Mouse (Mus musculus) myocyte (in vitro differentiated cells): Measurements from ENCODE around the gene Olfr370.

Source experiments
- E2F4 ChIP-seq: IDR thresholded peaks from one replicate; pipeline ENCODE4 v1.6.1; 2011; ENCODE audit warnings: mild to moderate bottlenecking, control low read depth, moderate library complexity; ENCODE audit not compliant: insufficient read depth
- MAX ChIP-seq: IDR thresholded peaks from one replicate; pipeline ENCODE4 v1.6.1; 2011; ENCODE audit warnings: low read depth, mild to moderate bottlenecking, control low read depth
- MYOD1 ChIP-seq, 3 experiments: IDR thresholded peaks; one replicate each; pipeline ENCODE4 v1.6.1; 2011; ENCODE audit warnings: control low read depth in 2 of 3, low read depth in 2 of 3, mild to moderate bottlenecking in 2 of 3, moderate library complexity in 1 of 3; ENCODE audit not compliant: insufficient read length in 2 of 3, control insufficient read depth in 1 of 3
- MYOG ChIP-seq, 3 experiments: IDR thresholded peaks; one replicate each; pipeline ENCODE4 v1.6.1; 2011; ENCODE audit warnings: control low read depth in 2 of 3, low read depth in 2 of 3, mild to moderate bottlenecking in 2 of 3; ENCODE audit not compliant: insufficient read length in 2 of 3, control insufficient read depth in 1 of 3, insufficient read depth in 1 of 3
- POLR2A ChIP-seq: IDR thresholded peaks from one replicate; pipeline ENCODE4 v1.6.1; 2011; ENCODE audit warnings: low read depth, mild to moderate bottlenecking, control low read depth, moderate library complexity; ENCODE audit not compliant: insufficient read length
- POLR2AphosphoS2 ChIP-seq: IDR thresholded peaks from one replicate; pipeline ENCODE4 v1.6.1; 2011; ENCODE audit warnings: low read depth, control low read depth; ENCODE audit not compliant: insufficient read length
- SRF ChIP-seq: IDR thresholded peaks from one replicate; pipeline ENCODE4 v1.6.1; 2011; ENCODE audit warnings: low read depth; ENCODE audit not compliant: control insufficient read depth, insufficient read length
- TCF12 ChIP-seq: IDR thresholded peaks from one replicate; pipeline ENCODE4 v1.6.1; 2011; ENCODE audit warnings: mild to moderate bottlenecking, control low read depth; ENCODE audit not compliant: poor library complexity, insufficient read depth, severe bottlenecking
- TCF3 ChIP-seq: IDR thresholded peaks from one replicate; pipeline ENCODE4 v1.6.1; 2011; ENCODE audit warnings: low read depth, control low read depth; ENCODE audit not compliant: insufficient read length
- USF1 ChIP-seq: IDR thresholded peaks from one replicate; pipeline ENCODE4 v1.6.1; 2011; ENCODE audit warnings: low read depth, mild to moderate bottlenecking, control low read depth, moderate library complexity

- TF ChIP-seq POLR2A = no peak
- TF ChIP-seq USF1 = no peak
- no peak for TF ChIP-seq POLR2AphosphoS2
- no peak for TF ChIP-seq MYOG (IDR thresholded peaks at IDR 0.05; ENCODE audit: control insufficient read depth in 1 of 3, insufficient read depth in 1 of 3, insufficient read length in 2 of 3, low read depth in 2 of 3)
- TF ChIP-seq MAX = no peak
- no peak for TF ChIP-seq TCF12
- TF ChIP-seq E2F4 = no peak
- TF ChIP-seq MYOD1 (IDR thresholded peaks at IDR 0.05; ENCODE audit: control insufficient read depth in 1 of 3, insufficient read length in 2 of 3, low read depth in 2 of 3) = no peak
- no peak for TF ChIP-seq SRF
- no peak for TF ChIP-seq TCF3
Measured at GRCm38 (mm10) chr8:83562669-83563068, 27.1 kb downstream of the Olfr370 start.
